Mouse (Mus musculus) stomach, embryonic 15.5 days (tissue): ENCODE measurements around the gene Lingo1. TPM values are rescaled to one million over a fixed set of nuclear protein-coding genes. Genes with fewer than 3 reads are reported as not detected.

Experiments
- ATAC-seq: fragments of 200-750 bp; cut with Nextera tagmentation; 2 replicates; pipeline ENCODE4 v1.8.0; 2017; ENCODE audit warnings: low read depth, moderate number of reproducible peaks, moderate TSS enrichment; ENCODE audit not compliant: insufficient read depth, low FRiP score
- H3K27ac ChIP-seq: fragments of 300-500 bp; sonication (generic); 2 replicates; pipeline ENCODE4 v1.5.1; 2015; ENCODE audit warnings: mild to moderate bottlenecking, inconsistent platforms
- H3K27me3 ChIP-seq: fragments of 300-500 bp; sonication (generic); replicated peaks from 2 replicates; pipeline ENCODE4 v1.6.1; 2015; ENCODE audit warnings: inconsistent platforms
- H3K36me3 ChIP-seq: fragments of 300-500 bp; sonication (generic); 2 replicates; pipeline ENCODE4 v1.6.1; 2015; ENCODE audit warnings: inconsistent platforms
- H3K4me1 ChIP-seq: fragments of 300-500 bp; sonication (generic); 2 replicates; pipeline ENCODE4 v1.6.1; 2015; ENCODE audit warnings: inconsistent platforms
- H3K4me2 ChIP-seq: fragments of 300-500 bp; sonication (generic); 2 replicates; pipeline ENCODE4 v1.6.1; 2015; ENCODE audit warnings: mild to moderate bottlenecking, inconsistent platforms
- H3K4me3 ChIP-seq: fragments of 300-500 bp; sonication (generic); replicated peaks from 2 replicates; pipeline ENCODE4 v1.5.1; 2015; ENCODE audit warnings: inconsistent platforms
- H3K9ac ChIP-seq: fragments of 300-500 bp; sonication (generic); 2 replicates; pipeline ENCODE4 v1.6.1; 2015; ENCODE audit warnings: inconsistent platforms
- H3K9me3 ChIP-seq: fragments of 300-500 bp; sonication (generic); 2 replicates; pipeline ENCODE4 v1.6.1; 2016; ENCODE audit warnings: inconsistent platforms
- WGBS: fragments of 180-500 bp; shearing (Covaris S2); methylation state at CpG from one replicate; pipeline ENCODE4 v1.1.7; 2015; 5-methylcytosine and 5-hydroxymethylcytosine counted together
- polyA plus RNA-seq: library from polyadenylated mRNA; unstranded; fragments of >200 nt; fragmentation: Nextera tagmentation; extraction: Ambion mirVana; gene quantifications from 2 replicates; pipeline ENCODE4 v1.2.1, GENCODE M21; 2015

Gene Lingo1
- 2.8 and 3.0 TPM in 2 replicates for polyA plus RNA-seq

DNA sequence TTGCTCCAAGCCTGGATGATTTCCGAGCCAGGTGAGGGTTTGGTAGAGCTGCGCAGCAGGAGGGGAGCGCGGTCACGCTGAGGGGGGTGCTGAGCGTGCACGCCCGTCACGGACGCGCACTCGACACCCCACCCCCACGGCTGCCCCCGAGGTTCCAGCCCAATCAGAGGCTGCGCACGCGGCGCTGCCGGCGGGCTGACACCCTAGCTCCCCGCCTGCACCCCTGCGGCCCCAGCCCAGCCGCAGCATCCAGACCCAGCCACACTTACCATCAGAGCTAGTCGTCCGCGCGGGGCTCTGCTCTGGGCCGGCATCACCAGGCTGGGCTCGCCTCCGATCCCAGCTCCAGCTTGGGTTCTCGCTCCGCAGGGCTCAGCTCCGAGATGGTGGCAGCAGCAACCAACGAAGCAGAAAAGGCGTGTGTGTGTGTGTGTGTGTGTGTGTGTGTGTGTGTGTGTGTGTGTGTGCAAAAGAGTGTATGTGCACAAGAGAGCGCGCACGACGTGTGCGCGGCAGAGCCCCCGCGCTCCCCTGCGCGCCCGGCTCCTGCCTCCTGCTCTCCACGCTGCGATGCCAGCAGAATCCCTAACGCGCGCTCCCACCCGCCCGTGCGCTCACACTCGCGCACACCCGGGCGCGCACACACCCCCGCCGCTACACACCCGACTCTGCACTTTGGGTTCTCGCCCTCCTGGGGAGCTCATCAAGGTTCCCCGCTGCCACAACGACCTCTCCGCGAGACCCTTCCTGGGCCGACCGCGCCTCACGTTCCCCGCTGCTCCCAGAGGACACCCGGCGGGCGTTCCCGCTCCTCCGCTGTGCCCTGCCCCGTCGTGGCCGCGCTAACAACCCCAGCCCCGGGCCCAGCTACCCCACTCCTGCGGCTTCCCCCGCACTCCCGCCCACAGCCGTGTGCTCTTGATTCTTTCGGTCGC lies at the start of gene Lingo1:
Gene Lingo1, minus strand, starts transcription at position 748 of the 935 bp plus-strand sequence.
- peak within 1 kb of the TSS; percentile 45 for H3K4me3 ChIP-seq
- H3K36me3 ChIP-seq: no peaks in the 10 kb centered on the region
- H3K9ac ChIP-seq: no peak within 1 kb of the TSS
- WGBS: 1% methylated on average over 70 of the region's 88 CpGs
- H3K4me1 ChIP-seq: peaks cover 15% of the 10 kb centered on the region
- no peaks in the 10 kb centered on the region for H3K9me3 ChIP-seq
- ATAC-seq: peak; percentile 36; the same call in 1 of the 2 replicates
- peak within 1 kb of the TSS; percentile 97 for H3K4me2 ChIP-seq
- H3K27ac ChIP-seq: no peak within 1 kb of the TSS
- H3K27me3 ChIP-seq: peaks cover 62% of the 10 kb centered on the region

DNA sequence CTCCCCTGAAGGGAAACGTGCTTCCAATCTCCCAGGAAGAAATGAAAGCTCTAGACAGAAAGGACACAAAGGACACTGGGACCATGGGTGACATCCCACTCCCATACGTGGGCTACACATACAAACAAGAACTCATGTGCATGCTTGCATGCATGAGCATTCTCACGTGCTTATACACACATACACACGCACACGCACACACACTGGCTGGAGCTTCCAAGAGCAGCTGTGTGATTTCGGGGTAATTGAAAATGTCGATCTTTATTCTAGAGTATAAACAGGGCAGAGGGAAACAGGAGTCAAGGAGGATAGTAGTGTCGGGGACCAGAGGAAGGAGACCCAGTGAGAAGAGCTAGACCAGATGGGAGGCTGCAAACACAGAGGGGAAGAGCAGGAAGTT lies 48.4 kb upstream of the Lingo1 start:
- no peak for ATAC-seq
- peaks cover 15% of the 10 kb centered on the region; the same call in 1 of the 2 replicates for H3K4me1 ChIP-seq
- H3K9me3 ChIP-seq: no peaks in the 10 kb centered on the region
- no peaks in the 10 kb centered on the region for H3K36me3 ChIP-seq
- H3K9ac ChIP-seq: no peak overlapping the region
- peak overlapping the region; percentile 28; the same call in 1 of the 2 replicates for H3K27ac ChIP-seq
- no peaks in the 10 kb centered on the region for H3K27me3 ChIP-seq
- H3K4me3 ChIP-seq: no peak overlapping the region
- 39% methylated on average over 8 of the region's 8 CpGs for WGBS
- H3K4me2 ChIP-seq: peak overlapping the region; percentile 19; the same call in 1 of the 2 replicates

DNA sequence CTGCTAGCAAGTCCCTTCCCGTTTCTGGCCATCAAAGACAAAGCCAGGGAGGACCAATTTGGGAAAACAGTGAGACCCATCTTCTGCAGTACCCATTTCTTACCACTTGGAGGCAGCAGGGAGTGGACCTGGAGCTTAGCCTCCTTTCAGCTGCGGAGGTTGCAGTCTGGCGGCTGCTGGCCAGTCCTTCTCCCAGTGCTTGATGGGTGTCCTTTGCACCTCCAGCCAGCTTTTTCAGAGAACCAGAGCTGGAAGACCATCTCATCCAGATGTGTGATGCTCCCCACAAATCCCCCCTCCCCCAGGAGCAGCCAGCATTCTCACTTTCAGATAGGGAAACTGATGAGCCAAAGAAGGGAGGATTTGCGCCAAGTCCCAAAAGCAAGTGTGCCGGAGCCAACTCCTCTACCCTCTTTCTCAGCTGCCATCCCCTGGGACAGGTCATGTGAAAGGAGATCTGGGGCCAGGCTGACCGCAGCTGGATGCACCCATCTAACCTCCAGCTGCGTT lies 47.5 kb upstream of the Lingo1 start:
- Histone ChIP-seq H3K4me1 (peaks cover 15% of the 10 kb centered on the region; the same call in 1 of the 2 replicates), H3K27me3 (no peaks in the 10 kb centered on the region), H3K27ac (peak overlapping the region; percentile 28; the same call in 1 of the 2 replicates), H3K4me3 (no peak overlapping the region), H3K4me2 (peak overlapping the region; percentile 25; the same call in 1 of the 2 replicates), H3K9me3 (no peaks in the 10 kb centered on the region), H3K9ac (no peak overlapping the region), H3K36me3 (no peaks in the 10 kb centered on the region)
- no peak for ATAC-seq
- 27% methylated on average over 7 of the region's 7 CpGs for WGBS

DNA sequence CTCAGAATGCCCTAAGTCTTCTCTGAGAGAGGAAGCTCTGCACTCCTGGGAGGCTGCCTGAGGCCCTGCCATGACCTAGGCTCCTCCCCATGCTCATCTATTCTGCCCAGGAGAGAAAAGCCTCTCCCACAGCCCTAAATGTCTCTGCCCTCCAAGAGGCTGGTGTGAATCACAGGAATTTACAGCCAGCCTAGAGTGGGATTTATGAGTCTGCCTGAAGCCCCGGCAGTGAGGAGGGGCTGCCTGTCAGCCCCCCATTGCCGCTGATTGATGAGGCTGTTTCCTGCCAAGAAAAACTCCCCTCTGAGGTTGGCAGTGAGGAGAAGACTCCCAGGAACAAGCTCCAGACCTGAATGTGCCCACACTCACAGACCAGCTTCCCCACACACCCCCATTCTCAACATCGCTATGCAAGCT lies 46.0 kb upstream of the Lingo1 start:
- H3K4me1 ChIP-seq: peaks cover 15% of the 10 kb centered on the region; the same call in 1 of the 2 replicates
- H3K36me3 ChIP-seq: no peaks in the 10 kb centered on the region
- H3K27me3 ChIP-seq: no peaks in the 10 kb centered on the region
- no peak overlapping the region for H3K4me3 ChIP-seq
- H3K9ac ChIP-seq: no peak overlapping the region
- peak; percentile 21; the same call in 1 of the 2 replicates for ATAC-seq
- 24% methylated on average over 3 of the region's 3 CpGs for WGBS
- no peak overlapping the region for H3K27ac ChIP-seq
- H3K9me3 ChIP-seq: no peaks in the 10 kb centered on the region
- H3K4me2 ChIP-seq: no peak overlapping the region

DNA sequence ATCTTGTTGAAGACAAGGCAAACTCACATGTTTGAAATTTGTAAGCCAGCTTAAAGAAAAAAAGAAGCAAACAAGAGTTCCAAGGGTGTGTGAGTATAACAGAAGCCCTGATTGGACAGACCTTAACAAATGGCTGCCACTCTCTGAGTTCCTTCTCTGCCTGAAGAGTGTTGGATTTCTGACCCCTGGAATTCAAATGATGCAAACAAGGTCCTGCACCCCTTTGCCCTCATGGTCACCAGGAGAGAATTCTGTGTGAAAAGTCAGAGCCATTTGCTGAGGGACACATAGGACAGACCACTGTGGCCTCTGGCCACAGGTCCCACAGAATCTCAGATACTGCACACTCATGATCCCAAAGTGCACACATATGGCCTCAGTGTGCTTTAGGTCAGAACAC lies 45.6 kb upstream of the Lingo1 start:
- Histone ChIP-seq H3K4me2 (no peak overlapping the region), H3K27ac (no peak overlapping the region)
- no peak for ATAC-seq

DNA sequence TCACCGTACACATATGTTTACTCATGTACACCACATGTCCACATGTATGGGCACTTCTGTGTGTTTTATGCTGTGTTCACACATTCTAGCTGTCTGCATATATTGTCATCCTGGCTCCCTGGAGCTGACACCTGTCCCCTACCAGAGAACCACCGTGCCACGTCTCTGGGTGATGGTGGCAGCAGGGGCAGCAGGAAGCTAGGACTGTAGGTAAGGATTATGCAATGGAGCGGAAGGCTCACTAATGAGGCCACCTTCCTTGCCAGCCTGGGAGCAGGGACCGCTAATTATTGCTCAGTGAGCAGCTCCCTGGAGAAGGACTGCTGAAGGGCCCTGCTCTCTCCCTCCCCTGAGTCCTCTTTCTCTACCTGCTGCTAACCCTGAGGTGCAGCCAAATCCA lies 44.5 kb upstream of the Lingo1 start:
- Histone ChIP-seq H3K36me3 (no peaks in the 10 kb centered on the region), H3K4me3 (no peak overlapping the region), H3K9ac (no peak overlapping the region), H3K27ac (no peak overlapping the region), H3K4me2 (no peak overlapping the region), H3K9me3 (no peaks in the 10 kb centered on the region), H3K27me3 (no peaks in the 10 kb centered on the region), H3K4me1 (peaks cover 15% of the 10 kb centered on the region; the same call in 1 of the 2 replicates)
- WGBS: 84% methylated on average over 5 of the region's 5 CpGs
- no peak for ATAC-seq

More for the DNA sequence above, 45.6 kb upstream of the Lingo1 start:
- Histone ChIP-seq H3K9ac (no peak overlapping the region), H3K36me3 (no peaks in the 10 kb centered on the region), H3K4me3 (no peak overlapping the region), H3K4me1 (peaks cover 15% of the 10 kb centered on the region; the same call in 1 of the 2 replicates), H3K27me3 (no peaks in the 10 kb centered on the region), H3K9me3 (no peaks in the 10 kb centered on the region)

DNA sequence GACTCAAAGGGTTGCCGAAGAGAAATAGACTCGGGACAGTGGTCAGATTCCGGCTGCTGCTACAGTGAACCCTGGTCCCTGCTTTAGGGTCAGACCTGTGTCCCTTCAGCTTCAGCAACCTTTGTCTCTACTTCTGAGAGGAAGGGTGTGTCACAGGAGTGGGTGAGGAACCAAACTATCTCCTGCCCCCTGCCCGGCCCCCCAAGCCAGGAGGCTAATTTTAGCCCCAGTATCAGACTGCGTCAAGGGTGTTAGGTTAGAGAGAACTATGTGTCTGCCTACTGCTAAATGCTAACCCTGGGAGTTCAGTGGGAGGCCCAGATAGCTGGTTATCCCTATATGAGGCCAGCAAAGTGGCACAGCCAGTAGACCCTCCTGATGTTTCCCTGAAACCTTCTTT lies 38.9 kb upstream of the Lingo1 start:
- no peak overlapping the region for H3K4me2 ChIP-seq
- H3K36me3 ChIP-seq: no peaks in the 10 kb centered on the region
- ATAC-seq: no peak
- H3K27me3 ChIP-seq: no peaks in the 10 kb centered on the region
- no peaks in the 10 kb centered on the region for H3K9me3 ChIP-seq
- WGBS: 72% methylated on average over 5 of the region's 5 CpGs
- no peak overlapping the region for H3K4me3 ChIP-seq
- no peak overlapping the region for H3K27ac ChIP-seq
- no peak overlapping the region for H3K9ac ChIP-seq
- 0 out of 2 replicates have a peak, but pooled peaks cover 4% of the 10 kb centered on the region for H3K4me1 ChIP-seq

- no peak overlapping the region for H3K4me2 ChIP-seq
- H3K9ac ChIP-seq: no peak overlapping the region
- no peak for ATAC-seq
- H3K27me3 ChIP-seq: no peaks in the 10 kb centered on the region
- no peak overlapping the region for H3K4me3 ChIP-seq
- H3K36me3 ChIP-seq: no peaks in the 10 kb centered on the region
- WGBS: 39% methylated on average over 6 of the region's 6 CpGs
- no peaks in the 10 kb centered on the region for H3K9me3 ChIP-seq
- 0 out of 2 replicates have a peak, but pooled peaks cover 4% of the 10 kb centered on the region for H3K4me1 ChIP-seq
- no peak overlapping the region for H3K27ac ChIP-seq
Measured at GRCm38 (mm10) chr9:56832900-56833299, 36.6 kb upstream of the Lingo1 start.

DNA sequence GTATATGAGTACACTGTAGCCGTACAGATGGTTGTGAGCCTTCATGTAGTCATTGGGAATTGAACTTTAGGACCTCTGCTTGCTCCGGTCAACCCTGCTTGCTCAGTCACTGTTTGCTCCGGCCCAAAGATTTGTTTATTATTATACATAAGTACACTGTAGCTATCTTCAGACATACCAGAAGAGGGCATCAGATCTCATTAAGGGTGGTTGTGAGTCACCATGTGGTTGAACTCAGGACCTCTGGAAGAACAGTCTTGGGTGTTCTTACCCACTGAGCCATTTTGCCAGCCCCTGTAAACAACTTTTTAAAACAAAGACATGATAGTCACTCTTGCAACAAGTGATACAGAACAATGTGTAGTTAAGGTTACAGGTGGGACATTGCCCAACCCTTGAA lies 35.6 kb upstream of the Lingo1 start:
- no peaks in the 10 kb centered on the region for H3K9me3 ChIP-seq
- H3K27me3 ChIP-seq: no peaks in the 10 kb centered on the region
- ATAC-seq: no peak
- H3K27ac ChIP-seq: no peak overlapping the region
- H3K4me1 ChIP-seq: 0 out of 2 replicates have a peak, but pooled peaks cover 4% of the 10 kb centered on the region
- WGBS: 78% methylated on average over 3 of the region's 3 CpGs
- no peak overlapping the region for H3K4me3 ChIP-seq
- no peak overlapping the region for H3K9ac ChIP-seq
- no peaks in the 10 kb centered on the region for H3K36me3 ChIP-seq
- no peak overlapping the region for H3K4me2 ChIP-seq

DNA sequence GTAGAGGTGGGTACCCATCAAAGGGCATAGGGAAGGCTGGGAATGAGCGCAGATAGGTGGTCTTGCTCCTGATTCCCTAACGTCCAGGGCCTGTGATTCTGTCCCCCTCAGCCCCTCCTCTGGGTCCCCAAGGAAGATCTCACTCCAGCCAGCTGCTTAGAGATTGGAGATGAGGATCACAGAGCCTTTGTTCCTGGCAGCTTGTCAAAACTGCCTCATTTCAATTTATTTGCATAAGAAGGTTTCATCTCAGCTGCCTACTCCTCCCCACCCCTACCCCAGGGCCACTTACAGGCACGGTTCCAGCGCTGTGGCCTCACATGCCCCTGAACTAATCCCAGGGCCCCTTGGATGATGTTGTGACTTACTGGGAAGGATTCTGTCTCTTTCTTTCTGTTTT lies 33.9 kb upstream of the Lingo1 start:
- Histone ChIP-seq H3K27ac (no peak overlapping the region), H3K4me3 (no peak overlapping the region), H3K4me2 (no peak overlapping the region), H3K4me1 (peaks cover 7% of the 10 kb centered on the region; the same call in 1 of the 2 replicates), H3K36me3 (no peaks in the 10 kb centered on the region), H3K27me3 (no peaks in the 10 kb centered on the region; the same call in 1 of the 2 replicates), H3K9ac (no peak overlapping the region), H3K9me3 (no peaks in the 10 kb centered on the region)
- 36% methylated on average over 4 of the region's 4 CpGs for WGBS
- no peak for ATAC-seq

- H3K4me1 ChIP-seq: peaks cover 7% of the 10 kb centered on the region; the same call in 1 of the 2 replicates
- H3K36me3 ChIP-seq: no peaks in the 10 kb centered on the region
- no peaks in the 10 kb centered on the region; the same call in 1 of the 2 replicates for H3K27me3 ChIP-seq
- no peaks in the 10 kb centered on the region for H3K9me3 ChIP-seq
- H3K27ac ChIP-seq: no peak overlapping the region
- 79% methylated on average over 6 of the region's 6 CpGs for WGBS
- no peak overlapping the region for H3K4me3 ChIP-seq
- no peak overlapping the region for H3K4me2 ChIP-seq
- H3K9ac ChIP-seq: no peak overlapping the region
- no peak for ATAC-seq
Measured at GRCm38 (mm10) chr9:56828841-56829240, 32.6 kb upstream of the Lingo1 start.

DNA sequence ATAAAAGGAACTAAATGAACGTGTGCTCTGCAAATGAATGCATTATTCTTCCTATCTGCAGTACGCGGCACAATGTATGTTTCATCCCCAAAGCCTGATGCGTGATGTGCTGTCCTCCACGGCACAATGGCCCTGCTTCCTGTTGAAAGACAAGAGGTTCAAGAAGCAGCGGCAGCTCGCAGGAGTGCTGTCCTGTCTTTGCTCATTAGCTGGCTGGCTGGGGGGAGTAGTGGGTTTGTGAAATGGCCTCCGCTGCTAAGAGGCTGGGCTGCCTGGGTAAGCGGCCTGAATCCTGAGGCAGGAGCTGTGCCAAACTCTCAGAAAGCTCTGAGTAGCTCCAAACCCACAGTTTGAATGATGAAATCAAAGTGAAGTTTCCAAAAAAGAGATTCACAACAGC lies 31.9 kb upstream of the Lingo1 start:
- Histone ChIP-seq H3K9ac (no peak overlapping the region), H3K27ac (no peak overlapping the region), H3K4me1 (peaks cover 7% of the 10 kb centered on the region; the same call in 1 of the 2 replicates), H3K27me3 (no peaks in the 10 kb centered on the region; the same call in 1 of the 2 replicates), H3K4me2 (no peak overlapping the region), H3K4me3 (no peak overlapping the region), H3K9me3 (no peaks in the 10 kb centered on the region), H3K36me3 (no peaks in the 10 kb centered on the region)
- no peak for ATAC-seq
- WGBS: 36% methylated on average over 9 of the region's 9 CpGs
